Mouse (Mus musculus): ENCODE results near the gene Thpo. TPM values are rescaled to one million over a fixed set of nuclear protein-coding genes. Genes with fewer than 3 reads are reported as not detected.

Gene Thpo
- total RNA-seq, 2 experiments from 2014 or later = 0.15 to 0.36 TPM

GRCm38 (mm10) chr16:20725750-20726149 is 8.6 kb downstream of the Thpo start:
- intact Hi-C loops (cut with DNase I) = loop anchor here (5.0 to 10.0 kb wide), 2 partner anchors 169 to 467 kb away; no protein-coding TSS in a partner anchor
- DNase-seq = no peak

- intact Hi-C loops (cut with DNase I) = loop anchor here (5.0 to 10.0 kb wide), 2 partner anchors 169 to 467 kb away; no protein-coding TSS in a partner anchor
Observed at GRCm38 (mm10) chr16:20725321-20725720, 9.0 kb downstream of the Thpo start.

GRCm38 (mm10) chr16:20724338-20724748 is 10.0 kb downstream of the Thpo start:
- intact Hi-C loops (cut with DNase I) = loop anchor here (1.0 to 10.0 kb wide), 2 partner anchors 37 to 170 kb away; no protein-coding TSS in a partner anchor
- peak; percentile 65 to 76 for DNase-seq

More at GRCm38 (mm10) chr16:20725321-20725720, 9.0 kb downstream of the Thpo start:
- no peak for DNase-seq

- intact Hi-C loops (cut with DNase I) = loop anchor here (10.0 kb wide), 1 partner anchor 172 kb away; no protein-coding TSS in a partner anchor
Observed at GRCm38 (mm10) chr16:20723247-20723646, 11.1 kb downstream of the Thpo start.

GRCm38 (mm10) chr16:20722736-20723135 is 11.6 kb downstream of the Thpo start:
- DNase-seq = no peak
- intact Hi-C loops (cut with DNase I) = loop anchor here (10.0 kb wide), 1 partner anchor 172 kb away; no protein-coding TSS in a partner anchor

More at GRCm38 (mm10) chr16:20723247-20723646, 11.1 kb downstream of the Thpo start:
- DNase-seq = no peak

GRCm38 (mm10) chr16:20721808-20722207 is 12.5 kb downstream of the Thpo start:
- DNase-seq = no peak
- intact Hi-C loops (cut with DNase I) = loop anchor here (10.0 kb wide), 1 partner anchor 173 kb away; no protein-coding TSS in a partner anchor

GRCm38 (mm10) chr16:20717978-20718670 is 16.2 kb downstream of the Thpo start:
- no peak for DNase-seq
- intact Hi-C loops (cut with DNase I) = loop anchor here (10.0 kb wide), 1 partner anchor 977 kb away; the partner anchor contains the start of gene 2510009E07Rik

- intact Hi-C loops (cut with DNase I) = loop anchor here (10.0 kb wide), 1 partner anchor 977 kb away; the partner anchor contains the start of gene 2510009E07Rik
- DNase-seq = peak; percentile 96 to 98
Observed at GRCm38 (mm10) chr16:20717181-20717977, 16.9 kb downstream of the Thpo start, which contains the start of the genes Polr2h and Clcn2. TSS of gene Polr2h (plus strand) at chr16:20717665. TSS of gene Clcn2 (minus strand) at chr16:20717746.

- no peak for DNase-seq
- intact Hi-C loops (cut with DNase I) = loop anchor here (10.0 kb wide), 1 partner anchor 978 kb away; the partner anchor contains the start of gene 2510009E07Rik
Observed at GRCm38 (mm10) chr16:20716841-20717180, 17.5 kb downstream of the Thpo start.

GRCm38 (mm10) chr16:20715976-20716840 is 18.1 kb downstream of the Thpo start:
- DNase-seq = peak; percentile 81 to 85
- intact Hi-C loops (cut with DNase I) = loop anchor here (10.0 kb wide), 1 partner anchor 979 kb away; the partner anchor contains the start of gene 2510009E07Rik

GRCm38 (mm10) chr16:20715566-20715965 is 18.7 kb downstream of the Thpo start:
- intact Hi-C loops (cut with DNase I) = loop anchor here (10.0 kb wide), 1 partner anchor 979 kb away; the partner anchor contains the start of gene 2510009E07Rik
- DNase-seq = no peak

GRCm38 (mm10) chr16:20715161-20715560 is 19.1 kb downstream of the Thpo start:
- intact Hi-C loops (cut with DNase I) = loop anchor here (10.0 kb wide), 1 partner anchor 980 kb away; the partner anchor contains the start of gene 2510009E07Rik
- DNase-seq = no peak

- no peak for DNase-seq
- intact Hi-C loops (cut with DNase I) = loop anchor here (10.0 kb wide), 1 partner anchor 980 kb away; the partner anchor contains the start of gene 2510009E07Rik
Observed at GRCm38 (mm10) chr16:20714307-20715080, 19.8 kb downstream of the Thpo start.

GRCm38 (mm10) chr16:20712889-20713288 is 21.4 kb downstream of the Thpo start:
- intact Hi-C loops (cut with DNase I) = loop anchor here (10.0 kb wide), 1 partner anchor 982 kb away; the partner anchor contains the start of gene 2510009E07Rik
- no peak for DNase-seq

- intact Hi-C loops (cut with DNase I) = loop anchor here (10.0 kb wide), 1 partner anchor 983 kb away; the partner anchor contains the start of gene 2510009E07Rik
- DNase-seq = no peak
Observed at GRCm38 (mm10) chr16:20712190-20712589, 22.1 kb downstream of the Thpo start.

GRCm38 (mm10) chr16:20710810-20711209 is 23.5 kb downstream of the Thpo start:
- no peak for DNase-seq
- intact Hi-C loops (cut with DNase I) = loop anchor here (10.0 kb wide), 1 partner anchor 984 kb away; the partner anchor contains the start of gene 2510009E07Rik

GRCm38 (mm10) chr16:20710370-20710769 is 23.9 kb downstream of the Thpo start:
- intact Hi-C loops (cut with DNase I) = loop anchor here (10.0 kb wide), 1 partner anchor 984 kb away; the partner anchor contains the start of gene 2510009E07Rik
- DNase-seq = no peak

Measured in heart, postnatal 14 days (tissue).